Mouse (Mus musculus) CH12.LX (cell line): Measurements from ENCODE around the gene Abhd12.

Experiments used
- CTCF ChIP-seq, 2 experiments: IDR thresholded peaks in 1 of 2; conservative IDR thresholded peaks in 1 of 2; 2 replicates each; pipeline ENCODE4 v1.5.1; 2011 to 2012; ENCODE audit warnings: low read depth in 2 of 2, low read length in 2 of 2, improper control_type of control experiment in 1 of 2, inconsistent platforms in 1 of 2, mild to moderate bottlenecking in 1 of 2, moderate library complexity in 1 of 2
- E2F4 ChIP-seq: IDR thresholded peaks from 2 replicates; pipeline ENCODE4 v1.6.1; 2011; ENCODE audit warnings: low read depth, low read length, improper control_type of control experiment; ENCODE audit not compliant: insufficient replicate concordance
- EP300 ChIP-seq: IDR thresholded peaks from 2 replicates; pipeline ENCODE4 v1.6.1; 2011; ENCODE audit warnings: low read length, improper control_type of control experiment
- ETS1 ChIP-seq: conservative IDR thresholded peaks from 2 replicates; pipeline ENCODE4 v1.6.1; 2012; ENCODE audit warnings: low read depth, mild to moderate bottlenecking, inconsistent platforms, low read length, improper control_type of control experiment, moderate library complexity
- JUND ChIP-seq: conservative IDR thresholded peaks from 2 replicates; pipeline ENCODE4 v1.6.1; 2011; ENCODE audit warnings: low read depth, low read length, improper control_type of control experiment
- MXI1 ChIP-seq: IDR thresholded peaks from 2 replicates; pipeline ENCODE4 v1.6.1; 2011; ENCODE audit warnings: mild to moderate bottlenecking, low read depth, low read length, improper control_type of control experiment
- POLR2A ChIP-seq: IDR thresholded peaks from 2 replicates; pipeline ENCODE4 v1.6.1; 2011; ENCODE audit warnings: low read depth, mild to moderate bottlenecking, improper control_type of control experiment, low read length
- RCOR1 ChIP-seq: conservative IDR thresholded peaks from 2 replicates; pipeline ENCODE4 v1.6.1; 2012; ENCODE audit warnings: low read depth, mild to moderate bottlenecking, inconsistent platforms, low read length, improper control_type of control experiment
- UBTF ChIP-seq: IDR thresholded peaks from 2 replicates; pipeline ENCODE4 v1.6.1; 2012; ENCODE audit warnings: low read depth, mild to moderate bottlenecking, inconsistent platforms, low read length, improper control_type of control experiment, moderate library complexity
- USF2 ChIP-seq: conservative IDR thresholded peaks from 2 replicates; pipeline ENCODE4 v1.6.1; 2011; ENCODE audit warnings: low read depth, low read length, improper control_type of control experiment
- ZC3H11A ChIP-seq: IDR thresholded peaks from 2 replicates; pipeline ENCODE4 v1.6.1; 2012; ENCODE audit warnings: low read depth, mild to moderate bottlenecking, inconsistent platforms, low read length, improper control_type of control experiment
- ZMIZ1 ChIP-seq: IDR thresholded peaks from 2 replicates; pipeline ENCODE4 v1.6.1; 2012; ENCODE audit warnings: low read depth, mild to moderate bottlenecking, inconsistent platforms, low read length, improper control_type of control experiment
- ZNF384 ChIP-seq: IDR thresholded peaks from 2 replicates; pipeline ENCODE4 v1.6.1; 2012; ENCODE audit warnings: low read depth, low read length, improper control_type of control experiment, inconsistent platforms

DNA sequence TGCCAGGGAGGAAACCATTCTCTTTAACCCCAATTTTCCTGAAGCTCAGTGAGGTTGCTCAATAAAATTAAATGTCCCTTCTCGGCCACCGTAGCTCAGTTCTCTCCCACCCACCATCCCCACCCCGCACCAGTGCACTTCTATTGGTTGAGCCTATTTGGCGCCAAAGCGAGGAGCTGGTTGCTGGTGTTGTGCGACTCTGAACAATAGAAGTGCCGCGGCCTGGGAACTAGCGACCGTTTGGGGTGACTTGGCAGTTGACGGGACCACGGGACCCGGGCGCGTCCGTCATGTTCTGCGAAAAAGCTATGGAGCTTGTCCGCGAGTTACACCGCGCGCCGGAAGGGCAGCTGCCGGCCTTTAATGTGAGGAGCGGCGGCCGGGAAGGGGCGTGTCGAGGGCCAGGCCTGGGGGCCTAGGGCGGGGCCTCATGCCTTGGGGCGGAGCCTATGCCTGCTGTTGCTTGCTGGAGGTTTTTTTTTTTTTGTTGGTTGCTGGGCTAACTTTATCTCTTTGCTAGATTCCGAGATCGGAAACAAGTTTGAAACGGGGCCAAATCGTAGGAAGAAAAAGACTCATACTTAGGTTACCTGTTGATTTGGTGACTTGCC lies 5.0 kb upstream of the Abhd12 start:
- no peak for TF ChIP-seq EP300
- peak; percentile 97 for TF ChIP-seq ZNF384
- no peak for TF ChIP-seq CTCF (conservative IDR thresholded peaks at IDR 0.05 in 1 of 2, IDR thresholded peaks at IDR 0.05 in 1 of 2; ENCODE audit: low read depth in 2 of 2, low read length in 2 of 2)
- TF ChIP-seq POLR2A: peak; percentile 81
- TF ChIP-seq ETS1: no peak; the same call in 1 of the 2 replicates
- no peak for TF ChIP-seq ZC3H11A
- TF ChIP-seq E2F4: peak; percentile 93; the same call in 1 of the 2 replicates
- TF ChIP-seq RCOR1: no peak
- no peak for TF ChIP-seq UBTF
- TF ChIP-seq ZMIZ1: no peak
- TF ChIP-seq JUND: no peak
- no peak for TF ChIP-seq USF2
- TF ChIP-seq MXI1: peak; percentile 73
